In genomic region chr9:20810271-20810670, GRCm38 (mm10) we compare ENCODE assay signal across 26 mouse cellular contexts. TPM values are rescaled to one million over a fixed set of nuclear protein-coding genes. Genes with fewer than 3 reads are reported as not detected.
A peak's percentile ranks its signal among the peaks of the same experiment; 100 is the strongest.
DNase-seq lines count a peak whose midpoint lies in the region; ATAC-seq lines count a peak whose summit lies in the region.
"Had no signal": no experiment of that assay in that cellular context is flagged by ENCODE, and none has a peak within 500 bp of the region (broad histone marks: within the 10 kb centered on the region; RNA-seq: fewer than 3 reads in every experiment).

No protein-coding gene starts in this region.

- H3K4me1 ChIP-seq in intestine, embryonic 16.5 days (ENCODE audit: control insufficient read depth, insufficient read depth, low read length) = no peaks in the 10 kb centered on the region

- H3K9ac ChIP-seq in intestine, embryonic 16.5 days (ENCODE audit: low read depth, low read length) = no peak overlapping the region
- H3K9ac ChIP-seq: forebrain, embryonic 12.5 days; lung, embryonic 14.5 days; neural tube, embryonic 12.5 days had no signal

- no peaks in the 10 kb centered on the region for H3K9me3 ChIP-seq in intestine, embryonic 16.5 days (ENCODE audit: control insufficient read depth, low read length)
- H3K9me3 ChIP-seq: forebrain, embryonic 12.5 days; G1E; neural tube, embryonic 12.5 days had no signal

- 40% methylated on average over 4 of the region's 4 CpGs for WGBS in intestine, embryonic 16.5 days

- peak; percentile 95 for DNase-seq in heart, adult 11 months
- no peak for DNase-seq in heart, postnatal 25 days (ENCODE audit: low spot score)
- DNase-seq in urinary bladder, postnatal 14 days (ENCODE audit: low spot score) = peak; percentile 15
- DNase-seq in urinary bladder, postnatal 10 days (ENCODE audit: low spot score) = no peak
- DNase-seq in heart, adult 9 months (ENCODE audit: low spot score in 2 of 2) = peak; percentile 34 to 47
- DNase-seq in layer of hippocampus, postnatal 14 days (ENCODE audit: low spot score in 2 of 2) = no peak
- DNase-seq: cerebellum, adult 2 months; kidney, adult 2 months; kidney, postnatal 25 days; layer of hippocampus, adult 9-11 months; lung, embryonic 14.5 days had no signal

- no peaks in the 10 kb centered on the region for H3K36me3 ChIP-seq in intestine, embryonic 16.5 days (ENCODE audit: control insufficient read depth, insufficient read depth, low read length)
- H3K36me3 ChIP-seq: forebrain, embryonic 12.5 days; G1E; neural tube, embryonic 12.5 days had no signal

- no peak overlapping the region for H3K4me2 ChIP-seq in intestine, embryonic 16.5 days (ENCODE audit: low read depth, low read length)
- H3K4me2 ChIP-seq: forebrain, embryonic 12.5 days; liver, embryonic 11.5 days; lung, embryonic 14.5 days; neural tube, embryonic 12.5 days had no signal

- intact Hi-C loops in heart, postnatal 25 days (cut with DNase I) = no loop called here

- H3K27me3 ChIP-seq in intestine, embryonic 16.5 days (replicated peaks; ENCODE audit: control insufficient read depth, insufficient read depth, low read length) = peaks cover 7% of the 10 kb centered on the region; the same call in 1 of the 2 replicates
- H3K27me3 ChIP-seq: neural tube, embryonic 12.5 days had no signal

- no peak for ATAC-seq in intestine, embryonic 16.5 days
- ATAC-seq: hindbrain, embryonic 16.5 days; midbrain, embryonic 16.5 days had no signal

- no peak overlapping the region for H3K27ac ChIP-seq in intestine, embryonic 16.5 days (ENCODE audit: low read length)
- H3K27ac ChIP-seq: forebrain, embryonic 12.5 days; neural tube, embryonic 12.5 days had no signal

- no peak overlapping the region for H3K4me3 ChIP-seq in intestine, embryonic 16.5 days (ENCODE audit: low read length)
- H3K4me3 ChIP-seq: forebrain, embryonic 12.5 days; neural tube, embryonic 12.5 days had no signal

RNA-seq across cellular contexts. Expression of gene Col5a3, which starts 4.6 kb away (rescaled TPM):
- total RNA-seq in heart, postnatal 25 days (2021) = 10 to 100 TPM; 26.1 to 30.2 TPM
- 1 to 10 TPM; 2.3 to 2.7 TPM for total RNA-seq in layer of hippocampus, postnatal 14 days (2021)
- 1.8 and 2.4 TPM in 2 replicates for polyA plus RNA-seq in intestine, embryonic 16.5 days (2015; fragmentation: Nextera tagmentation; extraction: Ambion mirVana)
- polyA plus RNA-seq: G1E had no signal

RNA-seq across cellular contexts. Expression of gene Rdh8, which starts 8.0 kb away (rescaled TPM):
- not detected for total RNA-seq in heart, postnatal 25 days (2021)
- total RNA-seq in layer of hippocampus, postnatal 14 days (2021) = not detected
- polyA plus RNA-seq in intestine, embryonic 16.5 days (2015; fragmentation: Nextera tagmentation; extraction: Ambion mirVana) = not detected in 2 replicates
- total RNA-seq: G1E; left cerebral cortex, postnatal 36 days; megakaryocyte progenitor cell, adult 5-6 weeks had no signal
- polyA plus RNA-seq: brain, embryonic 14.5 days; cerebellum, adult 2 months; cortical plate, adult 2 months; embryonic facial prominence, embryonic 14.5 days; forebrain, embryonic 12.5 days; G1E; heart, embryonic 16.5 days; hindbrain, embryonic 16.5 days; kidney, adult 2 months; liver, embryonic 11.5 days; lung, embryonic 14.5 days; midbrain, embryonic 16.5 days; neural tube, embryonic 12.5 days; spleen, adult 2 months; stomach, embryonic 16.5 days had no signal

RNA-seq across cellular contexts. Expression of gene A230050P20Rik, which starts 58.2 kb away (rescaled TPM):
- 1 to 10 TPM; 4.0 to 4.2 TPM for total RNA-seq in heart, postnatal 25 days (2021)
- total RNA-seq in layer of hippocampus, postnatal 14 days (2021) = 10 to 100 TPM; 55.6 to 56.1 TPM
- 16.2 and 18.3 TPM in 2 replicates for polyA plus RNA-seq in intestine, embryonic 16.5 days (2015; fragmentation: Nextera tagmentation; extraction: Ambion mirVana)

Comparison
In these comparisons a context has a peak if more than half of its experiments do, and no peak if none do; other contexts are left out.
1. DNase-seq: peak in heart, adult 11 months (single experiment), urinary bladder, postnatal 14 days (single experiment) and heart, adult 9 months (2 of 2); none in heart, postnatal 25 days (single experiment), urinary bladder, postnatal 10 days (single experiment) and layer of hippocampus, postnatal 14 days (0 of 2).
2. RNA of gene Col5a3, which starts 4.6 kb away (total RNA-seq): 26.1 to 30.2 TPM in heart, postnatal 25 days; 2.3 to 2.7 TPM in layer of hippocampus, postnatal 14 days; every median in the first group is over 4 times any median in the second.
3. RNA of gene A230050P20Rik, which starts 58.2 kb away (total RNA-seq): 55.6 to 56.1 TPM in layer of hippocampus, postnatal 14 days; 4.0 to 4.2 TPM in heart, postnatal 25 days; every median in the first group is over 10 times any median in the second.